Mouse (Mus musculus) lung, adult 10 weeks (tissue): ENCODE data around the gene Olfr456. TPM values are rescaled to one million over a fixed set of nuclear protein-coding genes. Genes with fewer than 3 reads are reported as not detected.

Experiments used
- polyA plus RNA-seq: library from polyadenylated mRNA; stranded (reverse); fragments of 350-450 nt; fragmentation: Illumina TruSeq; extraction: RNeasy Lipid Tissue Mini Kit (QIAGEN cat#74804); gene quantifications from one replicate; pipeline ENCODE4 v1.2.3, GENCODE M21; 2014; ENCODE audit warnings: low read depth, low replicate concordance; ENCODE audit not compliant: insufficient read depth

Gene Olfr456
- polyA plus RNA-seq = not detected

GRCm38 (mm10) chr6:42487114-42487513, at the start of gene Olfr456:
TSS of gene Olfr456 (minus strand) at chr6:42487214.

GRCm38 (mm10) chr6:42476235-42476634, 10.8 kb downstream of the Olfr456 start, which contains the start of gene Olfr457:
TSS of gene Olfr457 (minus strand) at chr6:42476335.

GRCm38 (mm10) chr6:42465096-42465495, 21.9 kb downstream of the Olfr456 start, which contains the start of gene Olfr458:
TSS of gene Olfr458 (minus strand) at chr6:42465196.

Other genes with a start within 250 kb of the Olfr456 start
- gene Gstk1, start 241.3 kb downstream of the Olfr456 start, polyA plus RNA-seq = 133 TPM
- 6.4 TPM for gene Tmem139, start 225.2 kb downstream of the Olfr456 start, polyA plus RNA-seq
- gene Casp2, start 222.2 kb downstream of the Olfr456 start, polyA plus RNA-seq = 11.9 TPM
- 0.08 TPM for gene Clcn1, start 200.5 kb downstream of the Olfr456 start, polyA plus RNA-seq
- gene Fam131b, start 162.6 kb downstream of the Olfr456 start, polyA plus RNA-seq = 0.23 TPM
- 107 TPM for gene Zyx, start 137.6 kb downstream of the Olfr456 start, polyA plus RNA-seq
- 8.4 TPM for gene Epha1, start 113.9 kb downstream of the Olfr456 start, polyA plus RNA-seq
- not detected for gene Tas2r143, start 87.0 kb downstream of the Olfr456 start, polyA plus RNA-seq
- gene Tas2r135, start 81.8 kb downstream of the Olfr456 start, polyA plus RNA-seq = not detected
- not detected for gene Tas2r126, start 52.7 kb downstream of the Olfr456 start, polyA plus RNA-seq
- not detected for gene Olfr458, start 22.0 kb downstream of the Olfr456 start, polyA plus RNA-seq
- not detected for gene Olfr457, start 10.9 kb downstream of the Olfr456 start, polyA plus RNA-seq
- gene Olfr455, start 60.4 kb upstream of the Olfr456 start, polyA plus RNA-seq = not detected
- gene Tcaf3, start 110.5 kb upstream of the Olfr456 start, polyA plus RNA-seq = not detected
- gene Tcaf2, start 158.0 kb upstream of the Olfr456 start, polyA plus RNA-seq = 2.5 TPM
- gene Tcaf1, start 222.9 kb upstream of the Olfr456 start, polyA plus RNA-seq = 12.5 TPM